Mouse (Mus musculus): ENCODE measurements around the gene Zfp26. TPM values are rescaled to one million over a fixed set of nuclear protein-coding genes. Genes with fewer than 3 reads are reported as not detected.

Zfp26 gene
- total RNA-seq, 2 experiments from 2014 or later, result 9.1 to 11.9 TPM

GRCm38 (mm10) chr9:20383659-20384058 lies 76.3 kb downstream of the Zfp26 start:
- no peak for DNase-seq (ENCODE audit: low spot score)
- intact Hi-C loops (cut with DNase I), result no loop called here

Other genes with a start within 250 kb of the Zfp26 start
- gene Olfr871, start 248.0 kb downstream of the Zfp26 start, total RNA-seq (2021), result not detected
- not detected for gene Olfr872, start 223.0 kb downstream of the Zfp26 start, total RNA-seq (2021)
- gene Olfr39, start 177.8 kb downstream of the Zfp26 start, total RNA-seq (2021), result not detected
- not detected for gene Olfr873, start 161.6 kb downstream of the Zfp26 start, total RNA-seq (2021)
- gene Olfr18, start 124.1 kb downstream of the Zfp26 start, total RNA-seq (2021), result not detected
- 10 to 100 TPM; 11.6 to 11.8 TPM for gene Zfp560, start 75.0 kb downstream of the Zfp26 start, total RNA-seq (2021)
- gene Zfp426, start 32.6 kb upstream of the Zfp26 start, total RNA-seq (2021), result 10 to 100 TPM; 10.6 to 12.2 TPM
- gene Zfp266, start 61.3 kb upstream of the Zfp26 start, total RNA-seq (2021), result 10 to 100 TPM; 22.2 to 29.9 TPM
- gene Zfp846, start 121.1 kb upstream of the Zfp26 start, total RNA-seq (2021), result 1 to 10 TPM; 5.9 to 6.6 TPM
- 100 to 1,000 TPM; 218 to 220 TPM for gene Ubl5, start 182.7 kb upstream of the Zfp26 start, total RNA-seq (2021)
- 10 to 100 TPM; 10.5 to 11.5 TPM for gene Fbxl12, start 184.6 kb upstream of the Zfp26 start, total RNA-seq (2021)
- gene Pin1, start 191.9 kb upstream of the Zfp26 start, total RNA-seq (2021), result 10 to 100 TPM; 18.3 to 19.2 TPM